ENCODE assay signal across 12 mouse cellular contexts in genomic region chrX:48022811-48023210, GRCm38 (mm10).
"Had no signal": no experiment of that assay in that cellular context is flagged by ENCODE, and none has a peak within 500 bp of the region (broad histone marks: within the 10 kb centered on the region; RNA-seq: fewer than 3 reads in every experiment).

No protein-coding gene starts in this region.

- DNase-seq: gastrocnemius, postnatal 14 days; gastrocnemius, postnatal 36 days; heart, postnatal 10 days; heart, postnatal 4 days; kidney, adult 18-20 months; kidney, adult 8-10 months; kidney, postnatal 10 days; kidney, postnatal 25 days; kidney, postnatal 4 days; liver; liver, embryonic 13.5 days; liver, postnatal 0 days had no signal
